Mouse (Mus musculus) embryonic fibroblast, embryonic 13.5 days (primary cell): ENCODE measurements at regions not wholly inside any gene's neighbourhood (a gene's known extent, or its start where the extent isn't known, plus 50 kb on each side); places are given as distances from the start of the nearest gene placed in this dataset.

ENCODE experiments used
- CTCF ChIP-seq: IDR thresholded peaks from 2 replicates; pipeline ENCODE4 v1.5.1; 2011; ENCODE audit warnings: mild to moderate bottlenecking, control low read depth, low read length, moderate library complexity, borderline replicate concordance; ENCODE audit not compliant: insufficient read depth
- POLR2A ChIP-seq: IDR thresholded peaks from 2 replicates; pipeline ENCODE4 v1.6.1; 2011; ENCODE audit warnings: low read depth, mild to moderate bottlenecking, control low read depth, low read length, moderate library complexity

GRCm38 (mm10) chr1:83878330-83879108 lies 470.5 kb upstream of the Sphkap start:
- no peak for TF ChIP-seq POLR2A
- no peak for TF ChIP-seq CTCF
